Mouse (Mus musculus) stomach, adult 2 months (tissue): ENCODE data around the gene Znrd1as. TPM values are rescaled to one million over a fixed set of nuclear protein-coding genes. Genes with fewer than 3 reads are reported as not detected.

Source experiments
- polyA plus RNA-seq: library from polyadenylated mRNA; depleted of rRNA; stranded (reverse); fragments of >200 nt; gene quantifications from 2 replicates; pipeline ENCODE4 v1.2.3, GENCODE M21; 2012; rRNA removed

The Znrd1as gene
- polyA plus RNA-seq = 0.34 TPM in 1 of 2 replicates, not detected in the other

GRCm38 (mm10) chr17:36957999-36958743 lies at the start of gene Znrd1as, which contains the start of gene Znrd1:
Gene Znrd1as (plus strand): TSS chr17:36958592.
Gene Znrd1 (minus strand): TSS chr17:36958559.

GRCm38 (mm10) chr17:36942791-36943471 lies 15.5 kb upstream of the Znrd1as start, which contains the start of gene Rnf39:
Gene Rnf39 (plus strand): TSS chr17:36942918.

GRCm38 (mm10) chr17:36950981-36951947 lies 7.1 kb upstream of the Znrd1as start, which contains the start of gene Ppp1r11:
Gene Ppp1r11 (minus strand): TSS chr17:36951741.

GRCm38 (mm10) chr17:36981221-36981813 lies 22.9 kb downstream of the Znrd1as start, which contains the start of gene 2410137M14Rik:
Gene 2410137M14Rik (minus strand): TSS chr17:36981237.

GRCm38 (mm10) chr17:36989437-36989836 lies 31.0 kb downstream of the Znrd1as start, which contains the start of gene H2-M5:
Gene H2-M5 (minus strand): TSS chr17:36989537.

GRCm38 (mm10) chr17:37000863-37001262 lies 42.5 kb downstream of the Znrd1as start, which contains the start of gene Zfp57:
Gene Zfp57 (plus strand): TSS chr17:37001163.

Other genes with a start within 250 kb of the Znrd1as start
- gene H2-M10.5, start 185.7 kb upstream of the Znrd1as start, polyA plus RNA-seq = not detected in 2 replicates
- not detected in 2 replicates for gene H2-M10.6, start 146.4 kb upstream of the Znrd1as start, polyA plus RNA-seq
- gene Trim26, start 121.5 kb upstream of the Znrd1as start, polyA plus RNA-seq = 9.8 and 11.9 TPM in 2 replicates
- 0.23 and 0.24 TPM in 2 replicates for gene Trim15, start 91.4 kb upstream of the Znrd1as start, polyA plus RNA-seq
- gene Trim10, start 89.0 kb upstream of the Znrd1as start, polyA plus RNA-seq = not detected in 2 replicates
- 0.14 and 0.38 TPM in 2 replicates for gene Trim40, start 68.5 kb upstream of the Znrd1as start, polyA plus RNA-seq
- gene Trim31, start 60.5 kb upstream of the Znrd1as start, polyA plus RNA-seq = not detected in 2 replicates
- 13.0 and 39.4 TPM in 2 replicates for gene Rnf39, start 15.7 kb upstream of the Znrd1as start, polyA plus RNA-seq
- gene Ppp1r11, start 6.9 kb upstream of the Znrd1as start, polyA plus RNA-seq = 13.9 and 20.2 TPM in 2 replicates
- gene Znrd1, start within 50 bp of the Znrd1as start, polyA plus RNA-seq = 10.5 and 15.2 TPM in 2 replicates
- not detected in 2 replicates for gene 2410137M14Rik, start 22.6 kb downstream of the Znrd1as start, polyA plus RNA-seq
- gene H2-M5, start 30.9 kb downstream of the Znrd1as start, polyA plus RNA-seq = 0.10 TPM in 1 of 2 replicates, not detected in the other
- 0.31 and 0.65 TPM in 2 replicates for gene Zfp57, start 42.6 kb downstream of the Znrd1as start, polyA plus RNA-seq
- gene Mog, start 64.8 kb downstream of the Znrd1as start, polyA plus RNA-seq = not detected in 2 replicates
- 8.1 and 12.3 TPM in 2 replicates for gene Gabbr1, start 87.4 kb downstream of the Znrd1as start, polyA plus RNA-seq
- not detected in 2 replicates for gene Olfr90, start 129.9 kb downstream of the Znrd1as start, polyA plus RNA-seq
- gene Olfr91, start 139.7 kb downstream of the Znrd1as start, polyA plus RNA-seq = not detected in 2 replicates
- gene Olfr92, start 161.5 kb downstream of the Znrd1as start, polyA plus RNA-seq = not detected in 2 replicates
- gene Olfr93, start 202.9 kb downstream of the Znrd1as start, polyA plus RNA-seq = not detected in 2 replicates
- gene Ubd, start 235.3 kb downstream of the Znrd1as start, polyA plus RNA-seq = not detected in 2 replicates
- not detected in 2 replicates for gene Olfr94, start 242.4 kb downstream of the Znrd1as start, polyA plus RNA-seq